Mouse (Mus musculus) CD4-positive naive resting alpha-beta T cell, adult 76 days (primary cell): ENCODE measurements around the gene Lcn2. TPM values are rescaled to one million over a fixed set of nuclear protein-coding genes. Genes with fewer than 3 reads are reported as not detected.

Experiments used
- total RNA-seq: library from RNA; stranded (reverse); gene quantifications from one replicate; pipeline ENCODE4 v1.2.4, GENCODE M21; 2023

Gene Lcn2
- total RNA-seq, result 2.8 TPM

GRCm38 (mm10) chr2:32387706-32388490 lies at the start of gene Lcn2:
TSS of gene Lcn2 (minus strand) at chr2:32388252.

DNA sequence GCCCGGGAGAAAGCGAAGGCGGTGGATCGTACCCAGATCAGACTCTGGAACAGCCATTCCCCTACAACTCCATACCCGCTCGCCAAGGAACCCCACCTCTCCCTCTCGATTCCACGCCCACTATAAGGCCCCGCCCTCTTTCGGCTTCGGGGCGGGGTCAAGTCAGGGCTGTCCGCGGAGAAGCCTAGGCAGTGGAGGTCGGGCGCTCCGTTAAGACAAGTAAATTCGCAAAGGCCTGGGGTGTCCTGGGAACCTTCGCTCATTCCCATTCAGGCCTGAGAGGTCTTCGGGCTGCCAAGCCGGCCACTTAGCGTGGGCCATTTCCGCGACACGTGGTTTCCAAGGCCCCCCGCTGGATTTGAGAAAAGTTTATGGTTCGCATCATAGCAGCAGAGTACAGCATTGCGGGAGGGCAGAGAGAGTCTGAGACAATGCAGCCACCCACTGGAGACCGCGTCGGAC lies 7.5 kb upstream of the Lcn2 start, which contains the start of gene Ptges2:
Ptges2 (plus strand) TSS at position 413 of the 462 bp plus-strand sequence.

DNA sequence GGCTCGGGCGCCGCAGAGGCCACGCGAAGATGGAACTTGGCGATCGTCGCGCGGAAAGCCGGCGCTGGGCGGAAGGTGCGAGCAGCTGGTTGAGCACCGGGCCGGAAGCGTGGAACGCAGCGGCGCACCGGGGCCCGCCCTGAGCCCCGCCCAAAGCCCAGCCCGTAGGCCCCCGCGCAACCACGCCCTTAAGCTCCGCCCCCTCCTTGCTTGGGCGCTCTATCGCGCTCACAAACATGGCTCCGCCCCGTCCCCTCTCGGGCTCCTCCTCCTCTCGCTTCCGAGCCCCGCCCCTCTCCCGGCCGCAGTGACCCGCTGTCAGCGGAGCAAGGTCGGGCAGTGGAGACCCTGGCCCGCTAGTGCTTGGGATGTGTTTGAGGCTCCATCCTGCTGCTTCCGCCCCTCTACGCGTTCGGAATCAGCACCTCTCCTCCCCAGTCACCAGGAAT lies 6.3 kb downstream of the Lcn2 start, which contains the start of gene 1110008P14Rik:
1110008P14Rik (minus strand) TSS at position 164 of the 449 bp plus-strand sequence.

GRCm38 (mm10) chr2:32353007-32353542 lies 35.0 kb downstream of the Lcn2 start, which contains the start of gene Dnm1:
TSS of gene Dnm1 (minus strand) at chr2:32353338.

DNA sequence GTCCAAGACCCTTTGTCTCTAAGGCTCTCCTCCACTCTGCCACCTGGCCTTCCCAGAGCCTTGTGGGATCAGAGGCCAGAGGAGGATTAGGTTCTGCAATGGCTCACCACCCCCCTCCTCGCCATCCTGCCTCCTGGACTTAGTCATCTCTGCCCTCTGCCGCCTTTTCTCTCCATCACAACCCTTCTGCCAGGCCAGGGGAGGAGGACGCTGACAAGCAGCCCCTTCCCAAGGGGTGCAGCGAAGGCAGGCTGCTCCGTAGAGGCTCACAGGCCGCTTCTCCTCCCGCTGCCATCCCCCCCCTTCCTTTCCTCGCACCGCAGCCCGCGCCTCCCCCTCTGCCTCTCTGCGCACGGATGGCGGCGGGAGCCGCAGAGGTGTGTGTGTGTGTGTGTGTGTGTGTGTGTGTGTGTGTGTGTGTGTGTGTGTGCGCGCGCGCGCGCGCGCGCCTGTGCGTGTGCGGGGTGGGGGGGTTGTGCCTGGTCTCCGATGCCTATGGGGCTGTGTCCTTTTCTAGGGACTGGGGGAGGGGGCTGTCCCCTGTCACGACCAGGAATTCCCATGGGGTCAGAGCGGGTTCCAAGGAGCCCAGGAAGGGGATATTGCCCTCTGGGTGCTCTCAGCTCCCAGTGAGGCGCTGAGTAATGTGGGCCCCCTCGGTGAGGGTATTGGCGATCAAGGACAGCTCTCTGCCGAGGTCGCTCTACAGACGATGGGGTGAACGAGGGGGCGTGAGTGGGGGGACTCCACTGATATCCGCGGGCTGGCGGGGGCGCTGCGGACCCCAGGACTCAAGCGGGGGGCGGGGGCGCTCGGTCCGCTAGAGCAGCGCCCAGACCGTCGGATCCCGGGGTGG lies 35.7 kb downstream of the Lcn2 start, which contains the start of gene Ciz1:
Ciz1 (plus strand) TSS at position 177 of the 856 bp plus-strand sequence.

Other genes with a start within 250 kb of the Lcn2 start
- 127 TPM for gene Prrc2b, start 237.2 kb downstream of the Lcn2 start, total RNA-seq
- 15.0 TPM for gene Pomt1, start 151.7 kb downstream of the Lcn2 start, total RNA-seq
- 89.0 TPM for gene Uck1, start 128.1 kb downstream of the Lcn2 start, total RNA-seq
- gene Golga2, start 100.9 kb downstream of the Lcn2 start, total RNA-seq, result 37.3 TPM
- 60.6 TPM for gene Swi5, start 100.2 kb downstream of the Lcn2 start, total RNA-seq
- 93.7 TPM for gene Ciz1, start 35.9 kb downstream of the Lcn2 start, total RNA-seq
- gene Dnm1, start 34.9 kb downstream of the Lcn2 start, total RNA-seq, result not detected
- gene 1110008P14Rik, start 6.3 kb downstream of the Lcn2 start, total RNA-seq, result 23.4 TPM
- 6.2 TPM for gene Ptges2, start 7.6 kb upstream of the Lcn2 start, total RNA-seq
- gene Naif1, start 62.2 kb upstream of the Lcn2 start, total RNA-seq, result 6.5 TPM
- 108 TPM for gene Slc25a25, start 63.2 kb upstream of the Lcn2 start, total RNA-seq
- gene Fam102a, start 147.1 kb upstream of the Lcn2 start, total RNA-seq, result 163 TPM
- 50.7 TPM for gene Dpm2, start 182.6 kb upstream of the Lcn2 start, total RNA-seq
- gene Pip5kl1, start 186.5 kb upstream of the Lcn2 start, total RNA-seq, result 0.76 TPM
- gene 9430097D07Rik, start 187.4 kb upstream of the Lcn2 start, total RNA-seq, result not detected
- 18.8 TPM for gene St6galnac4, start 198.8 kb upstream of the Lcn2 start, total RNA-seq
- gene St6galnac6, start 211.5 kb upstream of the Lcn2 start, total RNA-seq, result 4.1 TPM
- gene Ak1, start 233.5 kb upstream of the Lcn2 start, total RNA-seq, result not detected